Mouse (Mus musculus): ENCODE data around the gene Gm3259.
"Not testable (repeated sequence)": the region's sequence is repeated elsewhere in the genome, so short reads cannot be mapped to it uniquely, and the experiment has no call there.

Gene Gm3259

DNA sequence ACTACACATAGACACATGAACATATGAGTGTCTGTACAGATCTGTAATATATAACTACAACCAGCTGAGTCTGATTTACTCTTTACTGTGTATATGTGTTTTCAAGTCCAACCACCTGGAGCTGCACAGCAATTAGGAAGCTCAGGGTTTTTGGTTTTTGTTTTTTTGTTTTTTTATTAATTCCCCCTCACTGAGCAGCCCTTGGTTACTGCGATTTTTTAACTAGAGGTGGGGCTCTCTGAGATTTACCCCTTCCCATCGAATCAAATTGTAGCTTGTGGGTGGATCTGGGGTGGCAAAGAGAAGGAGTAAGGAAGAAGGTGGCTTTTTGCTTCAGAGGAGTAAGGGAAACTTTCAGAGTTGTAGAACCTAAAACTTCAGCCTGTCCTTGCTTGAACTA lies at the start of gene Gm3259:
Gene Gm3259 (plus strand): TSS at position 301 of the 400 bp plus-strand sequence.
- not testable (repeated sequence) for DNase-seq (ENCODE audit: low spot score in 2 of 2)

DNA sequence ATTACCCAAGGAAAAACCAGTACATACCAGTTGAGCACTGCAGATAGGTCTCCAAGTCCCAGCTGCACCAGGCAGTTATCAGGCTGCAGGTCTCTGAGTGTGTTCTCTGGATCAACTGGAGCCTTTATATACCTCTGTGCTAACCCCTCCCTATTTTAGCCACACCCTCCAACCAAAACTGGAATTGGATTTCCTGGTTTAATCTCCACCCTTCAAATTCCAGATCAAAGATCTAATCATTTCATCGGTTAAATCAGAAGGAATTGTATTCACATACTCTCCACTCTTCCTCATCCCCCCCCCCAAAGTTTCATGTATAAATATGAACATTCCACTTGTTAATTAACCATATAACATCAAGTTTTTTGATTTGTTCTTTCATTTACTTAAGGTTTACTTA lies 33.0 kb upstream of the Gm3259 start, which contains the start of gene Gm10424:
Gene Gm10424 (minus strand): TSS at position 101 of the 400 bp plus-strand sequence.
- not testable (repeated sequence) for DNase-seq (ENCODE audit: low spot score in 2 of 2)
